Mouse (Mus musculus) forebrain, embryonic 16.5 days (tissue): ENCODE data around the gene Rhog. TPM values are rescaled to one million over a fixed set of nuclear protein-coding genes. Genes with fewer than 3 reads are reported as not detected.

Experiments
- ATAC-seq: fragments of 200-750 bp; cut with Nextera tagmentation; 2 replicates; pipeline ENCODE4 v1.8.0; 2017; ENCODE audit warnings: mild to moderate bottlenecking, moderate library complexity
- H3K27ac ChIP-seq: fragments of 300-500 bp; sonication (generic); 2 replicates; pipeline ENCODE4 v1.5.1; 2014; ENCODE audit warnings: low read length, control low read depth
- H3K27me3 ChIP-seq: fragments of 300-500 bp; sonication (generic); replicated peaks from 2 replicates; pipeline ENCODE4 v1.6.1; 2014; ENCODE audit warnings: low read length; ENCODE audit not compliant: control insufficient read depth, insufficient read depth
- H3K36me3 ChIP-seq: fragments of 300-500 bp; sonication (generic); 2 replicates; pipeline ENCODE4 v1.6.1; 2014; ENCODE audit not compliant: control insufficient read depth, insufficient read depth
- H3K4me1 ChIP-seq: fragments of 300-500 bp; sonication (generic); replicated peaks from 2 replicates; pipeline ENCODE4 v1.6.1; 2014; ENCODE audit warnings: low read length; ENCODE audit not compliant: control insufficient read depth, insufficient read depth
- H3K4me2 ChIP-seq: fragments of 300-500 bp; sonication (generic); 2 replicates; pipeline ENCODE4 v1.6.1; 2014; ENCODE audit warnings: mild to moderate bottlenecking, low read length, control low read depth
- H3K4me3 ChIP-seq: fragments of 300-500 bp; sonication (generic); replicated peaks from 2 replicates; pipeline ENCODE4 v1.5.1; 2014; ENCODE audit warnings: mild to moderate bottlenecking, low read length, control low read depth
- H3K9ac ChIP-seq: fragments of 300-500 bp; sonication (generic); replicated peaks from 2 replicates; pipeline ENCODE4 v1.6.1; 2014; ENCODE audit warnings: low read depth, low read length, control low read depth
- H3K9me3 ChIP-seq: fragments of 300-500 bp; sonication (generic); 2 replicates; pipeline ENCODE4 v1.6.1; 2016; ENCODE audit warnings: low read length; ENCODE audit not compliant: control insufficient read depth
- WGBS: fragments of 180-500 bp; shearing (Covaris S2); extraction: QIAGEN DNeasy Blood & Tissue Kit; methylation state at CpG from one replicate; pipeline ENCODE4 v1.1.7; 2014; 5-methylcytosine and 5-hydroxymethylcytosine counted together
- polyA plus RNA-seq: library from polyadenylated mRNA; unstranded; fragments of >200 nt; fragmentation: Nextera tagmentation; extraction: Ambion mirVana; gene quantifications from 2 replicates; pipeline ENCODE4 v1.2.1, GENCODE M21; 2015

Gene Rhog
- polyA plus RNA-seq, 1 experiment from 2014 or later, result 15.4 TPM

- Histone ChIP-seq H3K36me3 (no peaks in the 10 kb centered on the region), H3K4me2 (no peak overlapping the region), H3K9ac (no peak overlapping the region), H3K27me3 (no peaks in the 10 kb centered on the region), H3K27ac (no peak overlapping the region), H3K9me3 (no peaks in the 10 kb centered on the region), H3K4me1 (peaks cover 27% of the 10 kb centered on the region), H3K4me3 (no peak overlapping the region)
- 70% methylated on average over 6 of the region's 6 CpGs for WGBS
- ATAC-seq, result no peak
Measured at GRCm38 (mm10) chr7:102246265-102246664, 9.6 kb downstream of the Rhog start.

- Histone ChIP-seq H3K27me3 (no peaks in the 10 kb centered on the region), H3K36me3 (no peaks in the 10 kb centered on the region), H3K4me3 (no peak overlapping the region), H3K4me2 (no peak overlapping the region), H3K9me3 (no peaks in the 10 kb centered on the region), H3K4me1 (peaks cover 22% of the 10 kb centered on the region), H3K27ac (no peak overlapping the region), H3K9ac (no peak overlapping the region)
- 5% methylated on average over 1 of the region's 1 CpGs for WGBS
- no peak for ATAC-seq
Measured at GRCm38 (mm10) chr7:102245775-102246174, 10.1 kb downstream of the Rhog start.

GRCm38 (mm10) chr7:102244782-102245535 lies 10.9 kb downstream of the Rhog start:
- no peak overlapping the region for H3K4me2 ChIP-seq
- WGBS, result 93% methylated on average over 3 of the region's 3 CpGs
- H3K9me3 ChIP-seq, result no peaks in the 10 kb centered on the region
- H3K27ac ChIP-seq, result no peak overlapping the region
- H3K4me3 ChIP-seq, result no peak overlapping the region
- H3K36me3 ChIP-seq, result no peaks in the 10 kb centered on the region; the same call in 1 of the 2 replicates
- no peaks in the 10 kb centered on the region for H3K27me3 ChIP-seq
- ATAC-seq, result no peak
- peaks cover 22% of the 10 kb centered on the region for H3K4me1 ChIP-seq
- H3K9ac ChIP-seq, result no peak overlapping the region

- H3K4me3 ChIP-seq, result no peak overlapping the region
- H3K27ac ChIP-seq, result no peak overlapping the region
- H3K4me1 ChIP-seq, result peaks cover 11% of the 10 kb centered on the region; the same call in 1 of the 2 replicates
- H3K36me3 ChIP-seq, result peaks cover 5% of the 10 kb centered on the region
- 94% methylated on average over 2 of the region's 2 CpGs for WGBS
- H3K4me2 ChIP-seq, result no peak overlapping the region
- H3K27me3 ChIP-seq, result no peaks in the 10 kb centered on the region
- H3K9ac ChIP-seq, result no peak overlapping the region
- no peaks in the 10 kb centered on the region for H3K9me3 ChIP-seq
- no peak for ATAC-seq
Measured at GRCm38 (mm10) chr7:102243870-102244269, 12.0 kb downstream of the Rhog start.

GRCm38 (mm10) chr7:102242917-102243316 lies 12.9 kb downstream of the Rhog start:
- ATAC-seq, result no peak
- Histone ChIP-seq H3K9ac (no peak overlapping the region), H3K4me2 (no peak overlapping the region), H3K27me3 (no peaks in the 10 kb centered on the region), H3K36me3 (peaks cover 14% of the 10 kb centered on the region), H3K27ac (no peak overlapping the region), H3K9me3 (no peaks in the 10 kb centered on the region), H3K4me3 (no peak overlapping the region), H3K4me1 (peaks cover 5% of the 10 kb centered on the region; the same call in 1 of the 2 replicates)
- WGBS, result 86% methylated on average over 3 of the region's 3 CpGs

GRCm38 (mm10) chr7:102242371-102242770 lies 13.5 kb downstream of the Rhog start:
- H3K36me3 ChIP-seq, result peaks cover 18% of the 10 kb centered on the region
- H3K4me2 ChIP-seq, result no peak overlapping the region
- H3K9me3 ChIP-seq, result no peaks in the 10 kb centered on the region
- no peaks in the 10 kb centered on the region for H3K27me3 ChIP-seq
- WGBS, result 91% methylated on average over 5 of the region's 5 CpGs
- no peak overlapping the region for H3K27ac ChIP-seq
- peaks cover 5% of the 10 kb centered on the region; the same call in 1 of the 2 replicates for H3K4me1 ChIP-seq
- no peak for ATAC-seq
- H3K9ac ChIP-seq, result no peak overlapping the region
- no peak overlapping the region for H3K4me3 ChIP-seq

- Histone ChIP-seq H3K4me2 (no peak overlapping the region), H3K9ac (no peak overlapping the region), H3K27ac (no peak overlapping the region), H3K4me3 (no peak overlapping the region), H3K27me3 (no peaks in the 10 kb centered on the region), H3K4me1 (no peaks in the 10 kb centered on the region), H3K36me3 (peaks cover 22% of the 10 kb centered on the region), H3K9me3 (no peaks in the 10 kb centered on the region)
- no peak for ATAC-seq
- WGBS, result 94% methylated on average over 16 of the region's 16 CpGs
Measured at GRCm38 (mm10) chr7:102239591-102239990, 16.3 kb downstream of the Rhog start.

GRCm38 (mm10) chr7:102238686-102239286 lies 17.1 kb downstream of the Rhog start:
- H3K36me3 ChIP-seq, result peaks cover 22% of the 10 kb centered on the region
- H3K4me2 ChIP-seq, result no peak overlapping the region
- H3K9me3 ChIP-seq, result no peaks in the 10 kb centered on the region
- H3K9ac ChIP-seq, result no peak overlapping the region
- H3K27me3 ChIP-seq, result no peaks in the 10 kb centered on the region
- 92% methylated on average over 8 of the region's 8 CpGs for WGBS
- H3K4me1 ChIP-seq, result no peaks in the 10 kb centered on the region
- H3K4me3 ChIP-seq, result no peak overlapping the region
- H3K27ac ChIP-seq, result no peak overlapping the region
- no peak for ATAC-seq

GRCm38 (mm10) chr7:102233059-102233458 lies 22.8 kb downstream of the Rhog start:
- no peak overlapping the region for H3K4me3 ChIP-seq
- H3K9me3 ChIP-seq, result no peaks in the 10 kb centered on the region
- no peak overlapping the region for H3K4me2 ChIP-seq
- H3K27ac ChIP-seq, result no peak overlapping the region
- H3K36me3 ChIP-seq, result peaks cover 9% of the 10 kb centered on the region; the same call in 1 of the 2 replicates
- H3K27me3 ChIP-seq, result no peaks in the 10 kb centered on the region
- H3K4me1 ChIP-seq, result no peaks in the 10 kb centered on the region
- no peak for ATAC-seq
- H3K9ac ChIP-seq, result no peak overlapping the region
- WGBS, result 74% methylated on average over 4 of the region's 4 CpGs
